Mouse (Mus musculus) CH12F3 (cell line): Measurements from ENCODE around the gene Ipo11.
"Not testable (repeated sequence)": the region's sequence is repeated elsewhere in the genome, so short reads cannot be mapped to it uniquely, and the experiment has no call there.

Experiments used
- in situ Hi-C: fragments of 300-500 bp; cut with MboI; formaldehyde crosslinking; loops from 2 replicates; pipeline ENCODE4 v1.14.3; 2020; ENCODE audit warnings: low sequenced_read_pairs

Gene Ipo11

DNA sequence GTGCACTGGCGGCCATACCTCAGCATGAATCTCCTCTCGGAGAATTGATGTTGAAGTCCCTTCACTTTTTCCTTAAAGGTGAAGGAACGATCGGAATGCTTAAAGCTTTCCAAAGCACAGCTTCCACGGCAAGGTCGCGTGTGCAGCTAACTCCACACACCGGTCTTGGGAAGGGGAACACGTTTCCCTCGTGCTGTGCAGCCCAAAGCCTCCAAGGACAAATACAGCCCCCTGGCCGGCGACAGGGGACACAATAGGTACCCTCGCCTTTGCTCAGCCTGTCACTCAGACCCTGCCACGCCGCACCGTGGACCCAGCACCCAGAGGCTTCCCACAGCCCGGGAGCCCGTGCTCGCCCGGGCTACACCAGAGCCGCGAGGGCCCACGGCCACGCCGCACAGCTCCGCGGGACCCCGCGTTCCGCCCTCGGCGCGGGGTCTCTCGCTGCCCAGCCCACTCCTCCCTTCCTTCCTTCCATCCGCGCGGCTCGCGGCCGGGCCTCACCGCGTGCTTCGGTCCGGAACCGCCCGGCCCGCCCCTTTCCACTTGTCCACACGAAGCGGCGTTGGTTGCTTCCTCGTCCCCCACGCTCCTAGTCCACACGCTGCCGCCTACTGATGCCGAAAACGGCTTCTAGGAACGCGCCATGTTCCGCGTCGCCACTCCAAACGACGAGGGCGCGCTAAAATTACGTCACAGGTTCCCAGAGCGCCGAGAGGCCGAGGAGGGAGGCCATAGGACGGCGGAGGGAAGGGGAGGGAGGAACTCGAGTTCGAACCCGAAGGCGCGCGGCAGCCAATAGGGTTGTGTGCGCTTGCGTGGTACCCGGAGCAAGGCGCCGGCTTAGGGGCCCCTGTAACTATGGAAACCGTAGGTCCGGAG is at the start of gene Ipo11:
Gene Ipo11, minus strand, starts transcription at position 703 of the 882 bp plus-strand sequence.
- in situ Hi-C loops: no loop called here

DNA sequence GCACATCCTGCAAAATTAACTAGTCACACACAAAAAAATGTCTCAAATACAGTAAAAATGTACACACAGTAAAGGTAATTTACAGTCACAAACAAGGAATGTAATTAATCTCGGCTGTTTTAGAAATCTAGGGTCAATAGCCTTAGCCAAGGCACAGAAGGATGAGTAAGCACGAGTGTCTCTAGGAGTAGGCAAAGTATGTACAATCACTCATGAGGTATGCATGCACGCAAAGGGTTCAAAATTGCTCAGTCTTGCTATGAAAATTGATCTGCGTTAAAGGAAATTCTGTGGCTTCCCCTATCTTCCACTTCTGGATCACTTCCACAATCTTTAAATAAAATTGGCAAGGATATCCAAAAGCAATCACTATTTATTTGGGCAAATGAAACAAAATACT is 24.7 kb upstream of the Ipo11 start:
- in situ Hi-C loops: no loop called here

DNA sequence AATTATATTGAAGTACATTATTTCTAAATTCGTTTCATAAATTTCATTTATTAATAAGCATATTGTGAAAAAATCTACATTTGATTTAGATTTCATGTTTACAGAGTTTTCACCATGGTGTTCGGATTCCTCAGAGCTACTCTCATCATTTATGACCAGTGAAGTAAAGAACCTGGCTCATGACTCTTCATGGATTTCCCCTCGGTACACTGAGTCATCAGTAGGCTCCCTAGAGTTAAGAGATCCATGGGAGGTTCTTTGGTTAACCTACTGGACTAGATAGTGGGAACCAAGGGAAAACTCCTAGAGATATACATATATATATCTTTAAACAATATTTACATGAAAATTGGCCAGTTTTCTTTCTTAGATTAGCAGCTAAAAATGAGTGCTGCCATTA is 23.8 kb upstream of the Ipo11 start:
- in situ Hi-C loops: no loop called here

DNA sequence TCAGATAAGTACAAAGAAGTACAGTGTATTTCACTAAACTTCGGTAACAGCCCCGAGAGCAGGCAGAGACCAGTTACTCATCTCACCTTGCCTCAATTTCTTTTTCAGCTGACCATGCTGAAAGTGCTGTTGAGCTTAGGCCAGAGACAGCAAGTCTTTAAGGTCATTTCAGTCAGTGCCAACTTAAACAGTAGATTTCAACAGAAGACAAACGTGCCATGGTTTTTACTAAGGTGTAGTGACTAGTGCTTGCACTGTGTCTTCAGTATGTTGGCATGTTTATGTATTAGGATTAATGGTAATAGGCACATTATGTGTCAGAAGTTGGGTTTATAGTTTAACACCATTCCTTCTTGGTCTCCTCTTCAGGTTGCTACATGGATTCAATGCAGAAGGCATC is 21.5 kb upstream of the Ipo11 start:
- in situ Hi-C loops: no loop called here

DNA sequence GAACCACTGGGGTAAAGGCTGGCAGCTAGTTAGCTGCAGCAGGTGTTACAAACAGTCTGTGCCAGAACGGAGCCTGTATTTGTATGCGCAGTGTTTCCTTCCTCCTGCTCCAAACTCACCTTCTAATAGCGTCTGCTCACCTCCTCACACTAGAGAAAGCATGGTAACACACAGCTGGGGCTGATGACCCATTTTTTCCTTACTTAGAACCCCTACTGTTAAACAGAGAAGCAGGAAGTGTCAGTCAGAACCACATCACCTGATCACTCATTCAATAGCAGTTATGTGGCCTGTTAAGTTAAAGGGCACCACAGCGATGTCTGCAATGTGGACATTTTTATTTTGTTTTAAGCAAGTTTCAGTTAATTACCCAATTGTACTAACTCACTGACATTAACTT is 20.8 kb upstream of the Ipo11 start:
- in situ Hi-C loops: no loop called here

DNA sequence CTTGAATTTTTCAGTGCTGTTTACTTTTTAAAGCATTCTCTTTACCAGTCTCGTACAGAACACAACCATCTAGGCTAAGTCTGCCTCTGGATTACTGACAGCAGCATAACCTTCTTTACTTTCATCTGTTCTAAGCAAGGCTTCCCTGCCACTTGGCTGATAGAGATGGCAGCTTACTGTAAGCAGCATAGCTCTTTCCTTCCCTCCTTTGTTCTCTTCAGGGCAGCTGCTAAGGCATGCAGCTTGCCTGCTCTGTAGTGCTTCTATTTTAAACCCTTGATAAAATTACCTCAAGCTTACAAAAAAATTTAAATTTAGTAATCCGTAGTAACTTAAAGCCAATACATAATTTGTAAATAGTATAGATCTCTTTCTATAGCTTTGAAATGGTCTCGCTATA is 18.1 kb upstream of the Ipo11 start:
- in situ Hi-C loops: no loop called here

DNA sequence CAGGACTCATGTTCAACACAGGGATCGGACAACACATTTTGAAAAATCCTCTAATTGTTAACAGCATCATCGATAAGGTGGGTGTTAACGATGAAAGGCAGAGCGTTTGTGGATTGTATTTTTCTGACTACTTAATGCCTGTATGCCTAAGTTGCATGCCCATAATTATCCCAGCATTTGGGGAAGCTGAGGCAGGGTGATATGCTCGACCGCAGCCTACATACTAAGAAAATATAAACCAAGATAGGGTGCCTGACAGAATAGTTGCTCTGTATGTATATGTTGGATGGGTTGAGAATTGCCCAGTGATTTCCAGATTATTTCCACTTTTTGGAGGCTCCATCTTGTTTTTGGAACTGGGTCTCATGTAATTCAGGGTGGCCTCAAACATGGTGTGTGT is 10.8 kb upstream of the Ipo11 start:
- in situ Hi-C loops: no loop called here

DNA sequence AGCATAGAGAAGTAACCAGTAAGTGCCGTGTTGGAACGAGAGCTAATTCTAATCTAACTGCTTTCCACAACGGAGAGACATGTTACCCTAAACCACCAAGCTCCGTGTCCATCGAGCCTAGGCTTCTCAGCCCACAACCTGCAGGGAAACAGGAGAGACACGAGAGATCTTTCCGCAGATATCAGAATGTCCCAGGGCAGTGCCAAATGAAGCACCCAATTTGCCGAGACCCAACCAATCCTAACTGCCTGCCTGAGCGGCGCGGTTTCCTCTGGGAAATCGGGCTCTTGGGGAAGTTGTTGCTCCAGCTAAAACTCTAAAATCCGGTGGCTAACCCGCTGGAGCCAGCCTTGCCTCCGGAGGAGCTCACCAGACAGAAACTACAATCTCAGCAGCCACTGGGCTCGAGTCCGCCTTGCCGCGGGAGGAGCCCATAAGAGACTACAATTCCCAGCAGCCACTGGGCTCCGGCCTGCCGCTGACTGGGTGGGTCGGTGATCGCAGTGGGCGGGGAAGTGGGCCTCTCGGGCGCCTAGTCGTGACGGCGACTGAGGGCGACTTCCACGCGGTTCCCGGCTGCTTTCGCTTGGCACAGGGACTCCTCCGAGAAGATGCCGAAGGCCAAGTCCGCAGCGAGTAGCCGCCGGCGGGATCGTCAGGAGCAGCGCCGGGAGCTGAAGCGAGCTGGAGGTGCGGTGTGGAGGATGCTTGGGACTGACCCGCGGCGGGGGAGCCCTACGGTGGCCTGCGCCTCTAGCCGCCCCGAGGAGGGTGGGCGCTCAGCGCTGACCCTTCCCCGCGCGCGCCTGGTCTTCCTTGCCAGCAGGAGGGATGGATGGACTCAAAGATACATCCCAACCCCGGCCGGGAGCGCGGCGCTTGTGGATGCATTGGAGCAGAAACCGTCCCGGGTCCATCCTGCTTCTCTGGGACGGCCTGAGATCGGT is 10.1 kb upstream of the Ipo11 start, which contains the start of gene Dimt1:
Gene Dimt1, plus strand, starts transcription at position 534 of the 947 bp plus-strand sequence.
- in situ Hi-C loops: no loop called here

DNA sequence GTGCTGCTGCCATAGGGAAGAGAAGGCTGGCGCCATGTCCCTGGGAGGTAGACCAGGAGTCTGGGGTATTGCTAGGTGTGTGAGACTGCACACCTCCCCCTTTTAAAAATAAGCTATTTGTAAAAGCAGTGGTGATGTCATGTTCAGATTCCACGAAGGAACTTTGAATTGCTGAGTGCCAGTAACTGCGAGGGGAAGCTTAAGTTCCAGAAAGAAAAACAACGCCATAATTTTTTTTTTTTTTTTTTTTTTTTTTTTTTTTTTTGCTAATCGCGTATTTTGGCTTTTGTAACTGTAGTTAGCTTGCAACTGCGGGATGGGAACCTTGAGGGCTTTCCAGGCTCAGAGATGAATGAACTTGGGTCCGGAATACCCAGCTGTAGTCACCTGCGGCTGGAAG is 8.8 kb upstream of the Ipo11 start:
- in situ Hi-C loops: no loop called here

DNA sequence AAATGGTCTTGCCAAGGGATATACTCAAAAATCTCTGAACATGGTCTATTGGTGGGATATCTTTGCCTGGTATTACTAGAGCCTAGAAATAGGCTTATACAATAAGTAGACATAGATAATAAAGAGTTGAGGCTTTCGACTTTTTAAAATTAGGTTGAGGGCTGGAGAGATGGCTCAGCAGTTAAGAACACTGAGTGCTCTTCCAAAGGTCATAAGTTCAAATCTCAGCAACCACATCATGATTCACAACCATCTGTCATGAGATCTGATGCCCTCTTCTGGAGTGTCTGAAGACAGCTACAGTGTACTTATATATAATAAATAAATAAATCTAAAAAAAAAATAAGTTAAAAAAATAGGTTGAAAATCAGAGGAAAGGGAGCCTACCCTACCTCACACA is 6.0 kb upstream of the Ipo11 start:
- in situ Hi-C loops: no loop called here

DNA sequence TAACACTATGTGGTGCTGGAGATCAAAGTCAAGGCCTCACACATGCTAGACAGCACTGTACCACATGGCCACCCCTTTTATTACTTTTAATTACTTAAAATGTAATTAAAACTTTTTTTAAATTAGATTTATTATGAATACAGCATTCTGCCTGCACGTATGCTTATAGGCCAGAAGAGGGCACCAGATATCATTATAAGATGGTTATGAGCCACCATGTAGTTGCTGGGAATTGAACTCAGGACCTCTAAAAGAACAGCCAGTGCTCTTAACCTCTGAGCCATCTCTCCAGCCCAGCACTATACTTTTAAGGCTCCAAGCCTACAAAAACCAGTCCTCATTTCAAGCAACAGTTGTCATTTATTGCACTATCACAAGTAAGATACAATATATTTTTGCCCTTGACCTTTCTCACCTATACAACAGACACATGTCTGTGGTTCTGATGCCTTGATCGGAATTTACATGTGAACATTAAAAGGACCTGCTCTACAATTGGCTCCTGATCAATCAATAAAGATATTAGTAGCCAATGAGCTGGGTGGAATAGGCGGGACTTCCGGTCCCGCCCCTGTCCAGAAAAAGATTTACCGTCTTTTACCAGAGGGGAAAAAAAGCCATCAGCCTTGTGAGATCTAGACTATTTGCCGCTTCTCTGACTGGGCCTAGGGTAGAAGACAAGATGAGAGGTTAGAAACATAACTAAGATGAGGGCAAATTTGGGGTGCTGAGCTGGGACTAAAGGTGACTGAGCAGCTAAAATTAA is 4.6 kb upstream of the Ipo11 start:
- in situ Hi-C loops: no loop called here

DNA sequence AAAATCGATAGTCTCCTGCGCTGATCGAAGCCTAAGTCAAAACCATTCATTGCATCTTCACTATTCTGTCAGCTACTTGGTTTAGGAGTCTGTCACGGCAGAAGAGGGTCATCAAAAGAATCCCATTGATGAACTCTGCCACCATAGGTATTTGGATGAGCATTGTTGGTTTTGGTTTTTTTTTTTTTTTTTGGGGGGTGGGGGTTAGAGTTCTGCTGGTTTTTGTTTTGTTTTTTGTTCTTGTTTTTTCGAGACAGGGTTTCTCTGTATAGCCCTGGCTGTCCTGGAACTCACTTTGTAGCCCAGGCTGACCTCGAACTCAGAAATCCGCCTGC is 347 bp upstream of the Ipo11 start:
- in situ Hi-C loops: no loop called here

DNA sequence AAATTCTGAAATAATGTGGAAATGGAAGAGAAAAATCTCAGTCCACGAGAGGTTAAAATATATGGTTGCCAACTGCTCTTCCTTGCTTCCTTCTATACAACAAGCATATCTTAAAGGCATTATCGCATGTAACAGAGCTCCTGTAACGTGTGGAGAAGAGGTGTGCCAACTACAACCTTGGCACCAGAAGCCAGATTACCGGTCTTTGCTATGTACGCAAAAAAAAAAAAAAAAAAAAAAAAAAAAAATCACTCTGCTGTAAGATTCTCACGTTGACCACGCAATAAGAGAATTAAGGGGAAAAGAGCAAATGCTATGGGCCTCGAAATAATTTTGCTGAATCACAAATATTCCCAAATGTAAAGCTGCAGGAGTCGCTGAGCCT is 895 bp downstream of the Ipo11 start:
- in situ Hi-C loops: no loop called here

DNA sequence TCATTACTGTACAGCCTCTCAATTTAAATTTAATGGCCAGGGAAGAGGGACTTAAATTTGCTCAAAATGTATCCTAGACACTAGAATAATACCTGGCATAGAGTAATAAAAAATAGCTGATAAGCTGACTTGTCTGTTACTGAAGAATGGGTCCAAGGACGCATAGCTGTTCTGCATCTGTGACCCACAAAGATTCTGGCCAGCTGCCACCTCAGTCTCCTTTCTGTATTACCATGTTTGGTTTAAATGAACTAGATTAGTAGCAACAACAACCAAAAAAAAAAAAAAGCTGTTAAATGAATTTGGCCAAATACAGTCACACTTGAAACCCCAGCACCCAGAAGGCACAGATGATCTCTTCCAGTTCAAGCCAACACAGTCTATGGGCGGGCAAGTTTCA is 7.6 kb downstream of the Ipo11 start:
- in situ Hi-C loops: no loop called here

DNA sequence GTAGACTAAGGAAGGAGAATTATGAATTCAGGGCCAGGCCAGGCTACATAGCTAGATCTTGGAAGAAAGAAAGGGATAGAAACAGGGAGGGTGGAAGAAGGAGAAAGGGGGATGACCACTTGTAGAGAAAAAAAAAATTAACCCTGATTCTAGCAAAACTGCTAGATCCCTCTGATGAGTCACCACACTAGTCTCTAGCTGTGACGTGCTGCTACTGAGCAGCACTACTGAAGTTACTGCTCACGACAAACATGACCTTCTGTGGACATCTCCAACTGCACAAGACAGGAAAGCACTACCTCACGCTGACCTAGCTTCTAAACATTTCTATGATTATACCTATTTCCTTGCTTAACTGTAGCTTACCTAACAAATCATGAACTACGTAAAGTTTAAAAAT is 8.5 kb downstream of the Ipo11 start:
- in situ Hi-C loops: no loop called here

DNA sequence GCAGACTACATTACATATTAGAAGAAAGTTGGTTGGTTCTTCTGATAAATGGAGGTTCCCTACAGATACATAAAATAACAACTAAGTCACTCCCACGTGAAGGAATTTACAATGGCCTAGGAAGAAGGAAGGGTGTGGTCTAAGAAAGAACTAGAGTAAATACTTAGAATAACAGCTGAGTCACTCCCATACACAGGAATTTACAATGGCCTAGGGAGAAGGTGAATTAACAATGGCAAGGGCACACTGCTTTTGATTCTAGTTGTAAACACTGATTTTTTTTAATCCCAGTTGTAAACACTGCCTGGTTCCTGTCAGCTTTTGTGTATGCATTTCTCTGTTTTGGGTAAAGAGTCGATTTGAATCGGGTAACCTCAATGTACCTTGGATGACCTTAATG is 10.8 kb downstream of the Ipo11 start:
- in situ Hi-C loops: not testable (repeated sequence)

DNA sequence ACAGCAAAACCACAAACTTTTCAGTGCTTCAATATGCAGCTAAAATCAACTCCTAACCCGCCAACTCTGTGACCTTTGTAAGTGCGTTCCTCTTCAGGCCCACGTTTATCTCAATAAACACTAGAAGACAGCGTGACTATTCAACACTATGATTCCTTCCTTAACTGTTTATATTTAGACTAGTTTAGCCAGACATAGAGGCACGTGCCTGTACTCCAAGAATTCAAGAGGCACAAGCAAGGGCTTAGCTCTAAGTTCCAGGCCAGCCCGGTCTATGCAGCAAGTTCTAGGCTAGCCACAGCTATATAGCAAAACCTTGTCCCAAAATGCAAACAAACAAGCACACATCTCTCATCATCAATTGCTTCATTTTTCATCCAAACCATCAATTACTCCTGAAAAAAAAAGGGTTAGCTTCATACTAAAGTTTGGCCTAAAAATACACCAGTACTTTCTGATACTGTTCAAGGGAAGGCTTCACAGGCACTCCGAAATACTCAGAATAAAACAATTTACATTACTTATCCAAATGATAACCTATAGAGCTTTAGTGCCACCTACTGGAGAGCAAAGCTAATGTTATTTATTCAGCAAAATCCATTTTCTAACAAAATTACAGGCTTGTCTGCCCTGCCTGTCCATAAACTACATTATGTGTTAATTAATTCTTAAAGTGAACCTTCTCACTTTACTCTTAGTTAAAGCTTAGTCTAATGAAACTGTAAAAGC is 18.3 kb downstream of the Ipo11 start:
- in situ Hi-C loops: no loop called here

DNA sequence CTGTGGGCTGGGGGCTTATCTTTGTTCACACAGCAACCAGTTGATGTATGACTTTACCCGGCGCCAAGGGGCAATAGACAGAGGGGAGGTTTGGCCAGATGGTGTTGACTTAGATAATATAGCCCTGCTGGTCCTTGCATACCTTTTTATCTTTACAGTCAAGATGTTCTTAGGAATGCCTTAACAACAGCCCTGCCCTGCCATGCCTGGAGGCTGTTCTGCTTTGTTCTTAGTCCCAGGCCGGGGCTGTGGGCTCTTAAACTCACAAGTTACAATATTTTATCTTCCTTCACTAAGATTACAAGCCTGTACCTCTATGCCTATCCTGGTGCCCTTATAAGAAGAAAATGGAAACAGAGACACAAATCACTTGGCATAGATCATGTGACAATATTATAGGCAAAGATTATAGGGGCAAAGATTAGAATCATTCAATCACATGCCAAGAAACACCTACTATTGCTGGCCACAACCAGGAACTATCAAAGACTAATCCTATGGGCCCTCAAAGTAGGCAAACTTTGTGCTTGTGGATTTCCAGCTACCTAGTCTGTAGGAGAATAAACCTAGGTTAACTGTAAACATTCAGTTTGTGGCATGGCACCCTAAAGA is 23.5 kb downstream of the Ipo11 start:
- in situ Hi-C loops: no loop called here

DNA sequence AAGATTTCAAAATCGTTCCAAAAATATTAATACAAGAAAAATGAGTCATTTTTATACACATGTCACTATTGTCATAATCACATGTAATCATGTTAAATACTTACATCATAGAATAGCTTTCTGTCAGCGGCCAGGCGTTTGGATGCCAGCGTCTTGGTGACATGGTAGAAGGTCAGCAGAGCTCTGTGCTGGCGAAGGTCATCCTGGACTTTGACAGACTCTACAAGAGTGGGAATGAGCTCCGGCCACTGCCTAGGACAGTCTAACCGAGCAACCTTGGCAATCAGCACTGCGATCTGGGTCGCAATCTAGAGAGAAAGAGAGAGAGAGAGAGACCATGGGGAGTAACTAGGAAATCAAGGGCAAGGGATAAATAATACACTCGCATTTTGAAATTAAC is 26.7 kb downstream of the Ipo11 start:
- in situ Hi-C loops: no loop called here

DNA sequence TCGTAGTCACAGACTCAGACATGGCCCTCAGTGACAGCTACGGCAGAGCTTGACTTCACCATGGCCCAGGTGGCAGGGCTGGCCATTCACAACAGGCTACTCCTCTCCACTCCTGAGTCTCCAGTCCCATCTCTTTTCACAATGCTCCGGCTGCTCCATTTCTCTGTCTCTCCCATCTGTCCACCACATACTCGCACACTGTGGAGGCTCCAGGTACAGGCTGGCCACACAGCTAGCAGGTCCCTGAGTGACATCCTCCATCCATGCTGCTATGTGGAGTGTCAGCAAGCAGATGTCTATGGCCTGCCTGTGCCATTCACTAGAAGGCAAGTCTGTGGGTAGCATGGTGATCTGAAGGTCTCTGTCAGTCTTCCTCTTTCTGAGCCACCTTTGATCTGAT is 29.5 kb downstream of the Ipo11 start:
- in situ Hi-C loops: no loop called here
